Mouse (Mus musculus): ENCODE results near the gene Plpp3.

DNA sequence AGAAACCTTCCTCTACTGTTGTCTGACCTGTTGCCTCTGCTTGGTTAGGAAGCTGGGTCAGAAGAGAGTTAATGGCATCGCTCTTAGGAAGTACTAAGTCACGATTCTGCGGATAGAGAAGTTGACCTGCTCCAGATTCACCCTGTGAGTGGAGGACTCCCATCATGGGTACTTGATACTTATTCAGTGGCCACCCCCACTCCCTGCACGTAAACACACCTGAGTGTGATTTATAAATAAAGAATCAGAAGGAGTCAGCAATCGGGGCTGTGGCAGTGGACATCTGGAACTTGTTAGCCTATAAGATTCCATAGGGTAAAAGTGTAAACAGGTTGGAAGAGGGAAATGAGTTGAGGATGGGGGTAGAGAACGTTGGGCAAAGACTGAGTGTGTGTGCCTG is 49.0 kb downstream of the Plpp3 start:
- TF ChIP-seq GATA1 (IDR thresholded peaks at IDR 0.05; ENCODE audit: borderline replicate concordance, low read length) (no peak), FLI1 (IDR thresholded peaks at IDR 0.05; ENCODE audit: low read length) (no peak)
